Mouse (Mus musculus) naive thymus-derived CD4-positive, alpha-beta T cell, adult 2 months (primary cell): ENCODE results near the gene Dll4.

Experiments used
- DNase-seq: peaks from one replicate; pipeline ENCODE4 v3.0.0-alpha.2; 2011; ENCODE audit warnings: low read depth

The Dll4 gene

DNA sequence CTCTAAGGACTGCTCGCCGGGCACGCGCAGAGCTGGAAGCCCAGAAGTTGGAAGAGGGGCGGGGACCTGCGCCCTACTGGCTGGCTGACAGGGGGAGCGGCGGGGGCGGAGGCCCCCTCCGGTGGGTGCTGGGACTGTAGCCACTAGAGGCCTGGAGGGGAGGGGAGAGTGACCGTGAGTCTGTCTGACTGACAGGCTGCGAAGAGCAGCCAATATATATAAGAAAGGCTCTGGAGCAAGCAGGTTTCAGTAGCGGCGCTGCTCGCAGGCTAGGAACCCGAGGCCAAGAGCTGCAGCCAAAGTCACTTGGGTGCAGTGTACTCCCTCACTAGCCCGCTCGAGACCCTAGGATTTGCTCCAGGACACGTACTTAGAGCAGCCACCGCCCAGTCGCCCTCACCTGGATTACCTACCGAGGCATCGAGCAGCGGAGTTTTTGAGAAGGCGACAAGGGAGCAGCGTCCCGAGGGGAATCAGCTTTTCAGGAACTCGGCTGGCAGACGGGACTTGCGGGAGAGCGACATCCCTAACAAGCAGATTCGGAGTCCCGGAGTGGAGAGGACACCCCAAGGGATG lies at the start of gene Dll4:
Dll4 (plus strand) TSS at position 217 of the 576 bp plus-strand sequence.
- peak; percentile 48 for DNase-seq

- DNase-seq = no peak
Measured at GRCm38 (mm10) chr2:119276926-119277325, 48.7 kb upstream of the Dll4 start.

- no peak for DNase-seq
Measured at GRCm38 (mm10) chr2:119277810-119278209, 47.8 kb upstream of the Dll4 start.

DNA sequence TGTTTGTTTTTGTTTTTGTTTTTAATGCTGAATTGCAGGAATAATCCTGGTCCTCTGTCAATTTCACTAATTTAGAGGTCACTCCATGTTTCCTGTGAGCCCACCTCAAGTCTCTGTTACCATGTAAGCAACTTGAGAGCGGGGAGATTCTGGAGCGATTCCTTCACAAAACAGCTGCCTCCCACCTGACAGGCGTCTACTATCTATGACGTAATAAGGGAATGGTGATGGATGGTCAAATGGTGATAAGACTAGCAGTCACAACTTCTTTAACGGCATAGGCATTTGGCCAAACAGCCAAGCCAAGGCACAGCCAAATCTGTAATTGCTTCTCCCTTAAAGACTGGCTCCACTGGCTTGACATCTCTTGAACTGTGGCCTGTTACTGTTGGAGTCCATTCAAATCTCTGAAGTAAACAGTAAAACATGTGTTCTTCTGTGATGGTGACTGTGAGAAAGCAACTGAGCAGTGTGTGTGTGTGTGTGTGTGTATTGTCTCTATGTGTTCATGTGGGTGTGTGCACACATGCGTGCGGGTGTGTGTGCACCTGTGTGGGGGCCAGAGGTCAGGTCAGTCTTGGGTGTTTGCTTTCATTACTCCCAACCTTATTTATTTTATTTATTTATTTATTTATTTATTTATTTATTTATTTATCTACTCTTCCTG lies 43.6 kb upstream of the Dll4 start:
- no peak for DNase-seq

DNA sequence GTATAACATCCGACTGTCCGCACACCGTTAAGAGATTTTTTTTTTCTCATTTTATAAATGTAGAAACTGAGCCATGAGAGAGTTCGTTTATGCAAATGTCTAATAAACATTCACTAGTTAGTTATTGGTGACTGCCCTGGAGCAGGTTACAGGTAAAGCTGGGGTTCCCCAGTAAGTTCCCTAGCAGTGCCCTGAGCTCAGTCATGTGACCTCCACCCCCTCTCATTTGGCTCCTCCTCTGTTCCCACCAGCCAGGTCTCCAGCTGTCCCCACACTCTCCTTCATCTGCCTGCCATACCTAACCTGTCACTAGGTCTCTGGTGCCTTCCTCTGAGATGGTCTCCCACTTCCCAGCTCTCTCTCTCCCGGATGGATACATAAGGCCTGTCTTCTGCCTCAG lies 38.2 kb upstream of the Dll4 start:
- no peak for DNase-seq

GRCm38 (mm10) chr2:119288270-119288882 lies 37.2 kb upstream of the Dll4 start, which contains the start of gene Vps18:
Vps18 (plus strand) TSS chr2:119288740.
- DNase-seq = peak; percentile 99

DNA sequence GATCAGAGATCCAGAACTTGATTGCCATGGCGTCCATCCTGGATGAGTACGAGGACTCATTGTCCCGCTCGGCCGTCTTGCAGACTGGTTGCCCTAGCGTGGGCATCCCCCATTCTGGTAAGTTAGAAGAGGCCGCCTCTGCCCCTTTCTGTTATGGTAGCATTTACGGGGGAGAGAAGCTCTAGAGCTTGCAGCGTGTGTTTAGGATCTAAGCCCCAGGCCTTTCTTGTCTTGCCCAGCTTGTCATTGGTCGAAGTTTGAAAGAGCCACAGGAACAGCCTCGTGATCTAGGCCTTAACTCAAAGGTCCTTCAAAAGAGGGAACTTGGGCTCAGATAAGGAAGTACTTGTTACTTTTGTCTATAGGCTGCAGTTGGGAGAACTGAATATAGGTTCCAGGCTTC lies 36.6 kb upstream of the Dll4 start:
- no peak for DNase-seq

GRCm38 (mm10) chr2:119292281-119292680 lies 33.3 kb upstream of the Dll4 start:
- DNase-seq = no peak

DNA sequence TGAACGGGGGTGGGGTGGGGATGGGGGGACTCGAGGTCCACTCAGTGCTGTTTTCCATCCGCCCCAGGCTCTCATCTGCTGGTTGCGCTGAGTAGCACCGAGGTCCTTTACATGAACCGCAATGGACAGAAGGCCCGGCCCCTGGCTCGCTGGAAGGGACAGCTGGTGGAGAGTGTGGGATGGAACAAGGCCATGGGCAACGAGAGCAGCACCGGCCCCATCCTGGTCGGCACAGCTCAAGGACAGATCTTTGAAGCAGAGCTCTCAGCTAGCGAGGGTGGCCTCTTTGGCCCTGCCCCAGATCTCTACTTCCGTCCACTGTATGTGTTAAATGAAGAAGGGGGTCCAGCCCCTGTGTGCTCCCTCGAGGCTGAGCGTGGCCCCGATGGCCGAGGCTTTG lies 32.7 kb upstream of the Dll4 start:
- no peak for DNase-seq

DNA sequence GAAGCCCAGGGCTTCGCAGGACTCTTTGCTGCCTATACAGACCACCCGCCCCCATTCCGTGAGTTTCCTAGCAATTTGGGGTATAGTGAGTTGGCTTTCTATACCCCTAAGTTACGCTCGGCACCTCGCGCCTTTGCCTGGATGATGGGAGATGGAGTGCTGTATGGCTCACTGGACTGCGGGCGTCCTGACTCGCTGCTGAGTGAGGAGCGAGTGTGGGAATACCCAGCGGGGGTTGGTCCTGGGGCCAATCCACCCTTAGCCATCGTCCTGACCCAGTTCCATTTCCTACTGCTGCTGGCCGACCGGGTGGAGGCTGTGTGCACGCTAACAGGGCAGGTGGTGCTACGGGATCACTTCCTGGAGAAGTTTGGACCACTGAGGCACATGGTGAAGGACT lies 32.3 kb upstream of the Dll4 start:
- DNase-seq = no peak

DNA sequence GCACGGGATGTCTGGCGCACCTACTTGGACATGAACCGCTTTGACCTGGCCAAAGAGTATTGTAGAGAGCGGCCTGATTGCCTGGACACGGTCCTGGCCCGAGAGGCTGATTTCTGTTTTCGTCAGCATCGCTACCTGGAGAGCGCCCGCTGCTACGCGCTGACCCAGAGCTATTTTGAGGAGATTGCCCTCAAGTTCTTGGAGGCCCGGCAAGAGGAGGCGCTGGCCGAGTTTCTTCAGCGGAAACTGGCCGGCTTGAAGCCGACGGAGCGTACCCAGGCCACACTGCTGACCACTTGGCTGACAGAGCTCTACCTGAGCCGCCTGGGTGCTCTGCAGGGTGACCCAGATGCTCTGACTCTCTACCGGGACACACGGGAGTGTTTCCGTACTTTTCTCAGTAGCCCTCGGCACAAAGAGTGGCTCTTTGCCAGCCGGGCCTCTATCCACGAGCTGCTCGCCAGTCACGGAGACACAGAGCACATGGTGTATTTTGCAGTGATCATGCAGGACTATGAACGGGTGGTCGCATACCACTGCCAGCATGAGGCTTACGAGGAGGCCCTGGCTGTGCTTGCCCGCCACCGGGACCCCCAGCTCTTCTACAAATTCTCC lies 31.7 kb upstream of the Dll4 start:
- DNase-seq = no peak

- no peak for DNase-seq
Measured at GRCm38 (mm10) chr2:119294411-119294810, 31.2 kb upstream of the Dll4 start.

DNA sequence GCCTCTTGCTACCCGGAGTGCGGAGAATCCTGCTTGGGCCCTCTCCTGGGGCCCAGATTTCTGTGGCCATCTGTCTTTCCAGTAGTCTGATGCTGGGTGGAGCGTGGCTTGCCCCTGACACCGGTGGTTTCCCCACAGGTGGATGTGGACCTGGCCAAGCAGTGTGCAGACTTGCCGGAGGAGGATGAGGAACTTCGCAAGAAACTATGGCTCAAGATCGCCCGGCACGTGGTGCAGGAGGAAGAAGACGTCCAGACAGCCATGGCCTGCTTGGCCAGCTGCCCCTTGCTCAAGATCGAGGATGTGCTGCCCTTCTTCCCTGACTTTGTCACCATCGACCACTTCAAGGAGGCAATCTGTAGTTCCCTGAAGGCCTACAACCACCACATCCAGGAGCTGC lies 28.8 kb upstream of the Dll4 start:
- no peak for DNase-seq

- DNase-seq = no peak
Measured at GRCm38 (mm10) chr2:119297506-119297905, 28.1 kb upstream of the Dll4 start.

DNA sequence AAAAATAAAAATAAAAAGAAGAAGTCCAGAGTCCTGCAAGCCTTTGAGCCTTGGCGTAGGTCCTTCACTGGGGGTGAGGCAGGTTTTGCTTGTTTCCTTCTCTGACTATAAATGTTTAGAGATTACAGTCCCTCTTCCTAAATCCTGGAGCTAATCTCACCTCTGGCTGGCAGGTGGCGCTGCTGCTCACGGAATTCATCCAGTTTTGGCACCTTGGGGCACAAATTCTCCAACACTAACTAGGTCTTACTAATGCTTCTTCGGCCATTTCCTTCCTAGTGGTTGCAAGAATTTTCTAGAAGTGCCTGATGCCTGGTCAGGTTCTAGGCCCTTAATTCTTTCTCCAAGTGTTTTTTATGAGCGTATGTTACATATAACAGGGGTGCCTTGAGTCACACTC lies 27.3 kb upstream of the Dll4 start:
- peak; percentile 73 for DNase-seq

GRCm38 (mm10) chr2:119298839-119299238 lies 26.7 kb upstream of the Dll4 start:
- no peak for DNase-seq

GRCm38 (mm10) chr2:119299981-119300818 lies 25.4 kb upstream of the Dll4 start:
- peak; percentile 94 for DNase-seq

DNA sequence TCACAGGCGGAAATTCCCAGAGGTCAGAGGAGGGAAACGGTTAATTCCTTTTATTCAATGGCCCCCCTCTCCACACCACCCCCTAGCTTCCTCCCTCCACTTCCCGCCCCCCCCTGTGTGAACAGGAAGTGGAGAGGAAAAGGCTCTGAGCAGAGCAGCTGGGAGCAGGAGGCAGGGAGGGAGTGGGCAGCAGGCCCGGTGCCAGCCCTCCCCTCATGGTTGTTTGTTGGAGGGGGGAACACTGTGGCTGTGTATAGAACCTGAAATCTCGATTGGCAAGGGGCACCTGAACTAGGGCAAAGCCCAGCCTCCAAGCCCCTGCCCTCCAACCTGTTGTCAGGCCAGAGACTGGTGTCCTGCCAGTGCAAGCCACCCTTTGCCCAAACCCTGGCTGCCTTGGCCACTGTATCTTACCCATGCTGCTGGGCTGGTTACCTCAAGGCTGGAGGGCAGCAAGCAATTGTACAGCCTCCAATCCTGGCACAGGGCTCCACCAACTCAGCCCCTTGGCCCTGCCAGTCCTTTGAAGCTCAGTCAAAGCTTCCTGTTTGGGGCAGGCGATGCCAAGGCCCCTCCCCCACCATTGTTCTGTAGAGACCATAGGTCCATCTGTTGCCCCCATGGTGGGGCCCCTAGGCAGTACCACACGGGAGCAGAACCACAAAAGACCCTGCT lies 24.6 kb upstream of the Dll4 start:
- DNase-seq = peak; percentile 48

DNA sequence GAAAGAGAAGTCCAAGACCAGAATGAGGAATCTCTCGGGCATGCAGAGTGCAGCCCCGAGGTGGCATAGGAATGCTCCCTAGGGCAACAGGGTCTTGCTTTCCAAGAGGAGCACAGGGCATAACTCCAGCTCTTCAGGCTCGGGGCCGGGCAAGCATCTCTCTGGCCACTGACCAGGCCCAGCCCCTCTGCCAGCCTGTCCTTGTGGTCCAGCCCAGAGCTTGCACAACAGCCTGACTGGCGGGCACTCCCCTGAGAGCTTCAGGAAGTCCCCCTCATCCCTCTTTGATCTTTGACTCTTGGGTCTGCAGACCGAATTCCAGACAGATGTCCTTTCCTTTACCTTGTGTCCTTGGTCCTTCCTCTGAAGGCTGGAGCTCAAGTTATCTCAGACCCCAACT lies 22.7 kb upstream of the Dll4 start:
- no peak for DNase-seq

DNA sequence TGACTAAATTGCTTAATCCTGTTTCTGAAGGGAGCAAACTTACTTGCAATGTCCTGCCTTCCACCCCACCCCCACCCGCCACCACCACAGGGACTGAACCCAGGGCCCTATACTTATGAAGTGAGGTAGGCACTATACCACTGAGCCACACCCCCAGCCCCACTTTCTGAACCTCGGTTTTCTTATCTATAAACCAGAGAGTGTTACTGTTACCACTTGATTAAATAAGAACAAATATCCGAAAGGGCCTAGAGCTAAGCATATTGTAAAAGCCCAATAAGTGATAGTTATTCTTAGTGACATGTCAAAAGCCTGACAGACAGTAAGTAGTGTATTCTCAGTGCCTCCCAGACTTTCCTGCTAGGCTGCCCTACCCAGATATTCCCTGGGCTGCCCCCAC lies 21.2 kb upstream of the Dll4 start:
- no peak for DNase-seq

DNA sequence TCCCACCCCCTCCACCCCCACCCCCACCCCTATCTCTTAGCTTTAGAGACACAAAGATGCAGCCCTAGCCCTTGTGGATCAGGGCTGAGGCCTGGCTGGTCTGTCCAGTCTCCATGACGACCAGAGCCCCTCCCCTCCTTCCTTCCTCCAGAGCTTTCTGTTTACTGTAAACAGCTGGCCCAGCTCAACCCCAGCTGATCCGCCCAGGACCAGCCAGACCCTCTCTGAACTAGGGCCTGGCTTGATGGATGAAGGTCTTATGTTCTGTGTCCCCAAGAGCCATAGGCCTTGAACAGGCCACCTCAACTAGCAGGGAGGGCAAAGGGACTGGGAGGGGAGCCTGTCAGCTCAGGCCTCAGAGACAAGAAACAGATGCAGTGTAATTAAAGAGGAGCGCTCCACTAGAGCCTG lies 20.8 kb upstream of the Dll4 start:
- DNase-seq = no peak

- no peak for DNase-seq
Measured at GRCm38 (mm10) chr2:119311544-119311943, 14.0 kb upstream of the Dll4 start.
